Mouse (Mus musculus) megakaryocyte, embryonic 14.5 days (primary cell): ENCODE data around the gene Gm20388.

Experiments
- FLI1 ChIP-seq: IDR thresholded peaks from 2 replicates; pipeline ENCODE4 v1.6.1; 2012; ENCODE audit warnings: low read length, inconsistent platforms, mixed read lengths
- GATA1 ChIP-seq: IDR thresholded peaks from 3 replicates; pipeline ENCODE4 v1.6.1; 2012; ENCODE audit warnings: mixed read lengths, low read length, inconsistent platforms, borderline replicate concordance

DNA sequence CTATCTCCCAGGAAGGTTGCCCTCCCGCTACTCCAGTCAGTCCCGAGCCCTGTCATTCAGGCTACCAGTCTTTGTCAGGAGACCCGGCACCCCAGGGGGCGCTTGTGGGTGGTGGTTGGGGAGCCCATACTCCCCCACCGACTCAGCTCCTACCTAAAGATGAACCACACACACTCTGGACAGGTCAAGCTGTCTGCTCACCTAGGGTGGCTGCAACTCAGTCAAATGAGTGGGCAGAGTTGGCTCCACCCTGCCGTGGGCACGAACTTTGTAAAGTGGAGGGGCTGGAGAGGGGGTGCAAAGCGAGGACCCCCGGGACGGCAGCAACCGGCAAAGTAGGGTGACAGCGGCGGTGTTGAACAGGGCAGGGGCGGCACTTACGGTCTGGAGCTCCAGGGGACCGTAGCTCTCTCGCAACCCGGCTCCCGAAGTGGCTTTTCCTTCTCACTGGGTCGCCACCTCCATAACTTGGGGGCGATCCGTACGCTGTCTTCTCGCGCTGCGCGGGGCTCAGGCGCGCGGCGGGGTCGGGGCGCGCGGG lies 2766.9 kb downstream of the Gm20388 start:
- TF ChIP-seq FLI1 = no peak
- TF ChIP-seq GATA1 = no peak
